In the genomic region with DNA sequence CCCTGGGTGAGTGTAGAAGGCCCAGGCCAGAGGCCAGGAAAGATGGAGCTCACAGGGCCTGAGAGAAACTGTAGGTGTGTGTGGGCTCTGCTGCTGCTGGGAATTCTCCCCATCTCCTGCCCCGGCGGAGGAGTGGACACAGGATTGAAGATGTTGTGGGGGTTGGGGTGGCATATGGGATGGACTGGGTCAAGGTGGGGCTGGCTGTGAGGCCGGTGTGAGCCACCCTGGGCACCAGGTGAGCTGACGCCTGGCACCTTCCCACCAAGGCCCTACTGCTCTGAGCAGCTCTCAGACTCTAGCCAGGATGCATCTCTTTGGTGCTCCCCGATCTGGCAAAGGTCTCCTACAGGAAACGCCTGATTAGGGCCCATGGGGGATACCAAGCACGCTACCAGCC, we compare ENCODE assay signal across 19 mouse cellular contexts. TPM values are rescaled to one million over a fixed set of nuclear protein-coding genes. Genes with fewer than 3 reads are reported as not detected.
"Had no signal": no experiment of that assay in that cellular context is flagged by ENCODE, and none has a peak within 500 bp of the region (broad histone marks: within the 10 kb centered on the region; RNA-seq: fewer than 3 reads in every experiment).

No protein-coding gene starts in this region.

- H3K9me3 ChIP-seq: lung, embryonic 15.5 days; midbrain, embryonic 13.5 days; midbrain, embryonic 15.5 days; neural tube, embryonic 12.5 days; stomach, embryonic 15.5 days had no signal

- H3K4me1 ChIP-seq: lung, embryonic 15.5 days; midbrain, embryonic 13.5 days; midbrain, embryonic 15.5 days; neural tube, embryonic 12.5 days; stomach, embryonic 15.5 days had no signal

- H3K27me3 ChIP-seq: lung, embryonic 15.5 days; midbrain, embryonic 13.5 days; midbrain, embryonic 15.5 days; neural tube, embryonic 12.5 days; stomach, embryonic 15.5 days had no signal

- DNase-seq: lung, adult 2 months; lung, postnatal 14 days; lung, postnatal 36 days; right cerebral cortex, postnatal 14 days; thymus, adult 2 months; thymus, postnatal 25 days; thymus, postnatal 4 days had no signal

- H3K4me2 ChIP-seq: lung, embryonic 15.5 days; midbrain, embryonic 11.5 days; midbrain, embryonic 13.5 days; midbrain, embryonic 15.5 days; neural tube, embryonic 12.5 days; stomach, embryonic 15.5 days had no signal

- H3K36me3 ChIP-seq: lung, embryonic 15.5 days; midbrain, embryonic 13.5 days; neural tube, embryonic 12.5 days; stomach, embryonic 15.5 days had no signal

- H3K27ac ChIP-seq: lung, embryonic 15.5 days; macrophage; midbrain, embryonic 13.5 days; midbrain, embryonic 15.5 days; neural tube, embryonic 12.5 days; stomach, embryonic 15.5 days; stomach, postnatal 0 days had no signal

- ATAC-seq: lung, postnatal 0 days; midbrain, embryonic 13.5 days; midbrain, embryonic 15.5 days had no signal

- H3K9ac ChIP-seq: lung, embryonic 15.5 days; midbrain, embryonic 15.5 days; neural tube, embryonic 12.5 days; stomach, embryonic 15.5 days had no signal

- H3K4me3 ChIP-seq: lung, embryonic 15.5 days; megakaryocyte, embryonic 14.5 days; midbrain, embryonic 13.5 days; midbrain, embryonic 15.5 days; neural tube, embryonic 12.5 days; stomach, embryonic 15.5 days had no signal

RNA-seq across cellular contexts. Expression of gene Gck, which starts 31.4 kb away (rescaled TPM):
- total RNA-seq: megakaryocyte progenitor cell, adult 5-6 weeks; monocyte, adult 5-6 weeks had no signal
- polyA plus RNA-seq: macrophage had no signal
